Mouse (Mus musculus) kidney, embryonic 14.5 days (tissue): ENCODE results near the gene Shank2. TPM values are rescaled to one million over a fixed set of nuclear protein-coding genes. Genes with fewer than 3 reads are reported as not detected.

Experiments
- ATAC-seq: fragments of 200-750 bp; cut with Nextera tagmentation; 2 replicates; pipeline ENCODE4 v1.8.0; 2017; ENCODE audit warnings: moderate number of reproducible peaks, mild to moderate bottlenecking, moderate TSS enrichment, moderate library complexity; ENCODE audit not compliant: low FRiP score, low TSS enrichment
- H3K27ac ChIP-seq: fragments of 300-500 bp; sonication (generic); 2 replicates; pipeline ENCODE4 v1.5.1; 2014; ENCODE audit warnings: low read depth, mild to moderate bottlenecking, low read length, moderate library complexity, mixed read lengths
- H3K27me3 ChIP-seq: fragments of 300-500 bp; sonication (generic); 2 replicates; pipeline ENCODE4 v1.6.1; 2014; ENCODE audit warnings: mild to moderate bottlenecking, low read length; ENCODE audit not compliant: control insufficient read depth, insufficient read depth
- H3K36me3 ChIP-seq: fragments of 300-500 bp; sonication (generic); 2 replicates; pipeline ENCODE4 v1.6.1; 2014; ENCODE audit warnings: low read length, mixed read lengths; ENCODE audit not compliant: control insufficient read depth, insufficient read depth
- H3K4me1 ChIP-seq: fragments of 300-500 bp; sonication (generic); 2 replicates; pipeline ENCODE4 v1.6.1; 2014; ENCODE audit warnings: low read length, mixed read lengths; ENCODE audit not compliant: control insufficient read depth, insufficient read depth
- H3K4me2 ChIP-seq: fragments of 300-500 bp; sonication (generic); replicated peaks from 2 replicates; pipeline ENCODE4 v1.6.1; 2014; ENCODE audit warnings: low read depth, mild to moderate bottlenecking, low read length
- H3K4me3 ChIP-seq: fragments of 300-500 bp; sonication (generic); 2 replicates; pipeline ENCODE4 v1.5.1; 2014; ENCODE audit warnings: mild to moderate bottlenecking, low read length
- H3K9ac ChIP-seq: fragments of 300-500 bp; sonication (generic); 2 replicates; pipeline ENCODE4 v1.6.1; 2014; ENCODE audit warnings: low read depth, mild to moderate bottlenecking, low read length, moderate library complexity
- H3K9me3 ChIP-seq: fragments of 300-500 bp; sonication (generic); 2 replicates; pipeline ENCODE4 v1.6.1; 2016; ENCODE audit warnings: low read length; ENCODE audit not compliant: control insufficient read depth
- WGBS: fragments of 180-500 bp; shearing (Covaris S2); extraction: QIAGEN DNeasy Blood & Tissue Kit; methylation state at CpG from one replicate; pipeline ENCODE4 v1.1.7; 2014; 5-methylcytosine and 5-hydroxymethylcytosine counted together
- polyA plus RNA-seq: library from polyadenylated mRNA; unstranded; fragments of >200 nt; fragmentation: Nextera tagmentation; extraction: Ambion mirVana; gene quantifications from 2 replicates; pipeline ENCODE4 v1.2.1, GENCODE M21; 2014

Gene Shank2
- polyA plus RNA-seq, 1 experiment from 2014 or later: 3.3 TPM

- H3K4me1 ChIP-seq: no peaks in the 10 kb centered on the region
- H3K9me3 ChIP-seq: no peaks in the 10 kb centered on the region
- whole genome bisulfite sequencing: 8% methylated on average over 1 of the region's 1 CpGs
- H3K27ac ChIP-seq: no peak overlapping the region
- ATAC-seq: peak; percentile 36; the same call in 1 of the 2 replicates
- no peaks in the 10 kb centered on the region for H3K36me3 ChIP-seq
- H3K4me2 ChIP-seq: no peak overlapping the region
- no peaks in the 10 kb centered on the region for H3K27me3 ChIP-seq
- no peak overlapping the region for H3K9ac ChIP-seq
- H3K4me3 ChIP-seq: no peak overlapping the region
Measured at GRCm38 (mm10) chr7:144229421-144229820, 227.7 kb downstream of the Shank2 start.

DNA sequence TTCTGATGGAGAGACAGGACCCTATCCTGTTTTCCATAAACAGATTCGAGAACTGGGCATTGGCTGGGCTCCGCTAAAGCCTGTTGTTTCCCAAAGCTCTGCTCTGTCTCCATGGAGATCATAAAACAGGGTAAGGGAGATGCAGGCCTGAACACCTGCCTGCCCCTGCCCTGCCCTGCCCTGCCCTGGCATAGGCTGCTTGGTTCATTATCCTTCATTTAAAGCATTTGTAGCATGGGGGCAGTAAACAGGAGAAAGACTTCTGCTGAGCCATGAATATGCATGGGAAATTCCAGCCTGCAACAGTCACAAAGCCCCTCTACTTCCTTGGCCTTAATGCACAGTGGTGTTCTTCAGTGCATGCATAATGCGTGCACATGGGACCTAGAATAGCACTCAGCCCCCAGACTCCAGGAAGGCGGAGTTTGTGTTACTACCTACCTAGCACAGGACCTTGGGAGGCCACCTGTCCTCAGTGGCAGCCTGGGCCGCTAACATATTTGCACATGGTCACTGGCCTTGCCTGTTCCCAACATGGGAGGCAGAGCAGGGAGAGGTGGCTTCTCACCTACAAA lies 230.5 kb downstream of the Shank2 start:
- Histone ChIP-seq H3K27me3 (no peaks in the 10 kb centered on the region), H3K9me3 (no peaks in the 10 kb centered on the region), H3K36me3 (no peaks in the 10 kb centered on the region), H3K4me2 (no peak overlapping the region), H3K9ac (no peak overlapping the region), H3K4me3 (no peak overlapping the region), H3K27ac (no peak overlapping the region), H3K4me1 (no peaks in the 10 kb centered on the region)
- 69% methylated on average over 5 of the region's 5 CpGs for WGBS
- ATAC-seq: no peak

- WGBS: 68% methylated on average over 8 of the region's 8 CpGs
- no peak for ATAC-seq
- no peak overlapping the region for H3K9ac ChIP-seq
- no peak overlapping the region for H3K4me2 ChIP-seq
- H3K4me3 ChIP-seq: no peak overlapping the region
- no peaks in the 10 kb centered on the region for H3K9me3 ChIP-seq
- H3K36me3 ChIP-seq: no peaks in the 10 kb centered on the region
- no peaks in the 10 kb centered on the region for H3K4me1 ChIP-seq
- H3K27ac ChIP-seq: no peak overlapping the region
- 0 out of 2 replicates have a peak, but pooled peaks cover 3% of the 10 kb centered on the region for H3K27me3 ChIP-seq
Measured at GRCm38 (mm10) chr7:144233479-144233878, 231.8 kb downstream of the Shank2 start.

- Histone ChIP-seq H3K9ac (no peak overlapping the region), H3K27me3 (0 out of 2 replicates have a peak, but pooled peaks cover 3% of the 10 kb centered on the region), H3K4me1 (peaks cover 11% of the 10 kb centered on the region; the same call in 1 of the 2 replicates), H3K36me3 (no peaks in the 10 kb centered on the region), H3K27ac (no peak overlapping the region), H3K4me2 (no peak overlapping the region), H3K9me3 (no peaks in the 10 kb centered on the region), H3K4me3 (no peak overlapping the region)
- no peak for ATAC-seq
- WGBS: 59% methylated on average over 5 of the region's 5 CpGs
Measured at GRCm38 (mm10) chr7:144234783-144235182, 233.1 kb downstream of the Shank2 start.

DNA sequence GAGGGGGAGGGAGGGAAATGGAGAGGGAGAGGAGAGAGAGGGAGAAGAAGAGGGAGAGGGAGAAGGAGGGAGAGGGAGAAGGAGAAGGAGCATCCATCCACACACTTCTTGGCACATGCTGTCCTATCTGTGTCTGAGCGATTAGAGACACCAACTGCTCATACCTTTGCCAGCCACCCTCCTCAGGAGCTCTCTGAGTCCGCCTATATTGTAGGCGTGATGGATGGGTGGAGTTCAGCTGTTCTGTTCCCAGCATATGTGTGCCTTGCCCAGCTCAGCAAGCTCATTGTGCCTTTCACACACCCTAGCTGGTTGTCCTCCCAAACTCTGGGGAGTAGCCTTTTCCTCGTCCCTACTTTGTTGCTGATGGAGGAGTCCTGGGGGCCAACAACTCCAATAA lies 233.8 kb downstream of the Shank2 start:
- no peaks in the 10 kb centered on the region for H3K9me3 ChIP-seq
- no peak overlapping the region for H3K4me3 ChIP-seq
- H3K9ac ChIP-seq: no peak overlapping the region
- no peak overlapping the region for H3K27ac ChIP-seq
- 79% methylated on average over 4 of the region's 4 CpGs for WGBS
- H3K27me3 ChIP-seq: 0 out of 2 replicates have a peak, but pooled peaks cover 3% of the 10 kb centered on the region
- no peak overlapping the region for H3K4me2 ChIP-seq
- ATAC-seq: no peak
- peaks cover 14% of the 10 kb centered on the region; the same call in 1 of the 2 replicates for H3K4me1 ChIP-seq
- no peaks in the 10 kb centered on the region for H3K36me3 ChIP-seq

- WGBS: 48% methylated on average over 13 of the region's 13 CpGs
- Histone ChIP-seq H3K4me1 (peaks cover 14% of the 10 kb centered on the region; the same call in 1 of the 2 replicates), H3K27ac (no peak overlapping the region), H3K36me3 (no peaks in the 10 kb centered on the region), H3K27me3 (0 out of 2 replicates have a peak, but pooled peaks cover 3% of the 10 kb centered on the region), H3K9ac (no peak overlapping the region), H3K9me3 (no peaks in the 10 kb centered on the region), H3K4me3 (no peak overlapping the region), H3K4me2 (no peak overlapping the region)
- no peak for ATAC-seq
Measured at GRCm38 (mm10) chr7:144236802-144237201, 235.1 kb downstream of the Shank2 start.

DNA sequence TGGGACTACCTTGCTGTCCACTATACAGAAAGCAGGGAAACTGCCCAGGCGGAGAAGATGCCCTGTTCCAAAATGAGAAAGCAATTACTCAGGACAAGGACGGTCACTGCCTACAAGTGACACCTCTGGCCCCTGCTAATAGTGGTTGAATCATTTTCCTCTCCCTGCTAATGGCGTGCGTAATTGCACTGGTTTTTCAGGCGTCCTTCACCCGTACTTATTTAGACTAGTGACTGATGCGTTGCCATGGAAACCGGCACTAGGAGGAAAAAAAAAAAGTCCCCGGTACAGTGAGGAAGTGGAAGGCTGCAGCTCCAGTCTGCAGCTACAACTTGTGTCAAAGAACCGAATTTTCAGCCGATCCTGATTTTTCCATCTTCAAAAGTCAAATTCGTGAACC lies 236.7 kb downstream of the Shank2 start:
- WGBS: 22% methylated on average over 12 of the region's 12 CpGs
- H3K9ac ChIP-seq: no peak overlapping the region
- 0 out of 2 replicates have a peak, but pooled peaks cover 3% of the 10 kb centered on the region for H3K27me3 ChIP-seq
- H3K27ac ChIP-seq: no peak overlapping the region
- no peak for ATAC-seq
- H3K4me1 ChIP-seq: peaks cover 14% of the 10 kb centered on the region; the same call in 1 of the 2 replicates
- H3K9me3 ChIP-seq: no peaks in the 10 kb centered on the region
- H3K4me2 ChIP-seq: no peak overlapping the region
- no peak overlapping the region for H3K4me3 ChIP-seq
- no peaks in the 10 kb centered on the region for H3K36me3 ChIP-seq

GRCm38 (mm10) chr7:144238992-144239391 lies 237.3 kb downstream of the Shank2 start:
- H3K27ac ChIP-seq: no peak overlapping the region
- no peak overlapping the region for H3K4me3 ChIP-seq
- ATAC-seq: no peak
- no peak overlapping the region for H3K9ac ChIP-seq
- no peaks in the 10 kb centered on the region for H3K36me3 ChIP-seq
- no peaks in the 10 kb centered on the region for H3K9me3 ChIP-seq
- 54% methylated on average over 12 of the region's 12 CpGs for WGBS
- H3K4me1 ChIP-seq: peaks cover 14% of the 10 kb centered on the region; the same call in 1 of the 2 replicates
- 0 out of 2 replicates have a peak, but pooled peaks cover 3% of the 10 kb centered on the region for H3K27me3 ChIP-seq
- H3K4me2 ChIP-seq: no peak overlapping the region

GRCm38 (mm10) chr7:144239571-144240370 lies 238.0 kb downstream of the Shank2 start:
- WGBS: 40% methylated on average over 6 of the region's 6 CpGs
- peak; percentile 33; the same call in 1 of the 2 replicates for ATAC-seq
- H3K27ac ChIP-seq: no peak overlapping the region

More at GRCm38 (mm10) chr7:144239571-144240370, 238.0 kb downstream of the Shank2 start:
- peaks cover 14% of the 10 kb centered on the region; the same call in 1 of the 2 replicates for H3K4me1 ChIP-seq
- no peak overlapping the region for H3K4me3 ChIP-seq
- no peaks in the 10 kb centered on the region for H3K36me3 ChIP-seq
- no peak overlapping the region for H3K9ac ChIP-seq
- H3K9me3 ChIP-seq: no peaks in the 10 kb centered on the region
- no peak overlapping the region for H3K4me2 ChIP-seq
- 0 out of 2 replicates have a peak, but pooled peaks cover 3% of the 10 kb centered on the region for H3K27me3 ChIP-seq
